Mouse (Mus musculus): Measurements from ENCODE around the gene Abcf1. TPM values are rescaled to one million over a fixed set of nuclear protein-coding genes. Genes with fewer than 3 reads are reported as not detected.

The Abcf1 gene
- polyA plus RNA-seq, 1 experiment from 2014 or later = 117 TPM

- H3K36me3 ChIP-seq (ENCODE audit: control insufficient read depth, insufficient read depth, low read length) = no peaks in the 10 kb centered on the region
- WGBS = 92% methylated on average over 4 of the region's 4 CpGs
- no peaks in the 10 kb centered on the region; the same call in 1 of the 2 replicates for H3K4me1 ChIP-seq (replicated peaks; ENCODE audit: control insufficient read depth, insufficient read depth, low read length)
- DNase-seq (ENCODE audit: low spot score) (no peak), ATAC-seq (ENCODE audit: low FRiP score) (no peak)
- H3K4me3 ChIP-seq (ENCODE audit: low read depth, low read length) = no peak overlapping the region
- no peak overlapping the region for H3K4me2 ChIP-seq (replicated peaks; ENCODE audit: low read depth, low read length)
- H3K9ac ChIP-seq (ENCODE audit: low read depth, low read length) = no peak overlapping the region
- no peak overlapping the region for H3K27ac ChIP-seq (ENCODE audit: low read depth, low read length)
- no peaks in the 10 kb centered on the region for H3K9me3 ChIP-seq (ENCODE audit: control insufficient read depth, low read length)
- H3K27me3 ChIP-seq (ENCODE audit: control insufficient read depth, insufficient read depth, low read length) = no peaks in the 10 kb centered on the region
These were observed 30.8 kb upstream of the Abcf1 start for GRCm38 (mm10) chr17:36000349-36000748.

DNA sequence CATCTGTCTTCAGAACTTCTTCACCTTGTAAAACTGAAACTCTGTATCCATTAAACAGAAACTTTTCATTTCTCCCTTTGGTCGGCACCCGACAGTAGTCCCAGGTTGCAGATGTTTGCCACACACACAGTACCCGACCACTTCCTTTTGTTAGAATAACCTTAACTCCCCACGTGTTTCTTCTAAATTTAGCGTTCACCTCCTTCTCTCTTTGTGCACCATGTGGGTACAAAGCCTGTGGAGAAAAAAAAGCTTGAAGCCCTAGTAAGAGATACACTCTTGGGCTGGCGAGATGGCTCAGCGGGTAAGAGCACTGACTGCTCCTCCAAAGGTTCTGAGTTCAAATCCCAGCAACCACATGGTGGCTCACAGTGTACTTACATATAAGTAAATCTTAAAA lies 29.8 kb upstream of the Abcf1 start:
- H3K27ac ChIP-seq (ENCODE audit: low read depth, low read length) = no peak overlapping the region
- H3K9me3 ChIP-seq (ENCODE audit: control insufficient read depth, low read length) = no peaks in the 10 kb centered on the region
- ATAC-seq (ENCODE audit: low FRiP score) = no peak
- H3K4me2 ChIP-seq (replicated peaks; ENCODE audit: low read depth, low read length) = no peak overlapping the region
- no peaks in the 10 kb centered on the region; the same call in 1 of the 2 replicates for H3K4me1 ChIP-seq (replicated peaks; ENCODE audit: control insufficient read depth, insufficient read depth, low read length)
- DNase-seq (ENCODE audit: low spot score) = no peak
- no peak overlapping the region for H3K4me3 ChIP-seq (ENCODE audit: low read depth, low read length)
- no peak overlapping the region for H3K9ac ChIP-seq (ENCODE audit: low read depth, low read length)
- H3K27me3 ChIP-seq (ENCODE audit: control insufficient read depth, insufficient read depth, low read length) = no peaks in the 10 kb centered on the region
- WGBS = 92% methylated on average over 7 of the region's 7 CpGs
- H3K36me3 ChIP-seq (ENCODE audit: control insufficient read depth, insufficient read depth, low read length) = no peaks in the 10 kb centered on the region

GRCm38 (mm10) chr17:35998545-35999305 lies 29.2 kb upstream of the Abcf1 start:
- no peaks in the 10 kb centered on the region for H3K9me3 ChIP-seq (ENCODE audit: control insufficient read depth, low read length)
- no peak overlapping the region for H3K4me3 ChIP-seq (ENCODE audit: low read depth, low read length)
- DNase-seq (ENCODE audit: low spot score) (no peak), ATAC-seq (ENCODE audit: low FRiP score) (no peak)
- no peak overlapping the region for H3K9ac ChIP-seq (ENCODE audit: low read depth, low read length)
- no peak overlapping the region for H3K4me2 ChIP-seq (replicated peaks; ENCODE audit: low read depth, low read length)
- no peak overlapping the region for H3K27ac ChIP-seq (ENCODE audit: low read depth, low read length)
- no peaks in the 10 kb centered on the region for H3K36me3 ChIP-seq (ENCODE audit: control insufficient read depth, insufficient read depth, low read length)
- H3K27me3 ChIP-seq (ENCODE audit: control insufficient read depth, insufficient read depth, low read length) = no peaks in the 10 kb centered on the region
- 93% methylated on average over 6 of the region's 6 CpGs for WGBS
- H3K4me1 ChIP-seq (replicated peaks; ENCODE audit: control insufficient read depth, insufficient read depth, low read length) = no peaks in the 10 kb centered on the region; the same call in 1 of the 2 replicates

DNA sequence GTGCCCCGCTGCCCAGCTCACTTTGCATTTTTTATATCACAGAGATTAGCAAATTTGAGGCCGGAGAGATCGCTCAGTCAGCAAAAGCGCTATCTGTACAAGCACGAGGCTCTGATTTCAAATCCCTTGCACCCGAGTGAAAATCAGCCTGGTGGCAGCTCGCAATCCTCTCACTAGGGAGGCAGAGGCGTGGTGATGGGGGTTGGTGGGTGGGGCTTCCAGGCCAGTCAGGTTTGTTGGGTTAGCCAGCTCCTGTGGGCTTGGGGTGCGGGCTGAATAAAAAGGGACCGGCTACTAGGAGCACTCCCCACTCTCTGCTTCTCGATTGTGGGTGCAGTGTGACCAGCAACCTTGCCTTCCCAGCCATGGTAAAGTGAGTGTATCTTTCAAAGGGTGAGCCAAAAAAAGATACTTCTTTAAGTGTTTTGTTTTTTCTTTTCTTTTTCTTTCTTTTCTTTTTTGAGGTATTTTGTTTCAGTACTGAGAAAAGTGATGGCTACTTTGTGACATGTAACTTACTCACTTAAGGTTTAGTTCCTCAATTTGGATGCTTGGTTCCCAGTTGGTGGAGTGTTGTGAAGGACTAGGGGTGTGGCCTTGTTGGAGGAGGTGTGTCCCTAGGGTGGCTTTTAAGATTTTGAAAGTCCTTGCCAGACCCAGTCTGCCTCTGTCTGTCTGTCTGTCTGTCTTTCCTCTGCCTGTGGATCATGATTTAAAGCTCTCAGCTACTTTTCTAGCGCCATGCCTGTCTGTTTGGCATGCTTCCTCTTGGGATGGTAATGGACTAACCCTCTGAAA lies 28.4 kb upstream of the Abcf1 start:
- Histone ChIP-seq H3K9ac (ENCODE audit: low read depth, low read length) (no peak overlapping the region), H3K4me3 (ENCODE audit: low read depth, low read length) (no peak overlapping the region), H3K36me3 (ENCODE audit: control insufficient read depth, insufficient read depth, low read length) (no peaks in the 10 kb centered on the region), H3K4me1 (replicated peaks; ENCODE audit: control insufficient read depth, insufficient read depth, low read length) (no peaks in the 10 kb centered on the region; the same call in 1 of the 2 replicates), H3K27me3 (ENCODE audit: control insufficient read depth, insufficient read depth, low read length) (no peaks in the 10 kb centered on the region), H3K4me2 (replicated peaks; ENCODE audit: low read depth, low read length) (no peak overlapping the region), H3K27ac (ENCODE audit: low read depth, low read length) (no peak overlapping the region), H3K9me3 (ENCODE audit: control insufficient read depth, low read length) (no peaks in the 10 kb centered on the region)
- 60% methylated on average over 12 of the region's 12 CpGs for WGBS
- ATAC-seq (ENCODE audit: low FRiP score) (no peak), DNase-seq (ENCODE audit: low spot score) (no peak)

- Histone ChIP-seq H3K27me3 (ENCODE audit: control insufficient read depth, insufficient read depth, low read length) (no peaks in the 10 kb centered on the region), H3K9me3 (ENCODE audit: control insufficient read depth, low read length) (no peaks in the 10 kb centered on the region), H3K36me3 (ENCODE audit: control insufficient read depth, insufficient read depth, low read length) (no peaks in the 10 kb centered on the region), H3K9ac (ENCODE audit: low read depth, low read length) (no peak overlapping the region), H3K4me3 (ENCODE audit: low read depth, low read length) (no peak overlapping the region), H3K27ac (ENCODE audit: low read depth, low read length) (no peak overlapping the region), H3K4me1 (replicated peaks; ENCODE audit: control insufficient read depth, insufficient read depth, low read length) (no peaks in the 10 kb centered on the region; the same call in 1 of the 2 replicates), H3K4me2 (replicated peaks; ENCODE audit: low read depth, low read length) (no peak overlapping the region)
- peak; percentile 69 for ATAC-seq (ENCODE audit: low FRiP score)
- 5% methylated on average over 11 of the region's 11 CpGs for WGBS
- peak; percentile 97 for DNase-seq (ENCODE audit: low spot score)
These were observed 27.4 kb upstream of the Abcf1 start for GRCm38 (mm10) chr17:35996949-35997348.

DNA sequence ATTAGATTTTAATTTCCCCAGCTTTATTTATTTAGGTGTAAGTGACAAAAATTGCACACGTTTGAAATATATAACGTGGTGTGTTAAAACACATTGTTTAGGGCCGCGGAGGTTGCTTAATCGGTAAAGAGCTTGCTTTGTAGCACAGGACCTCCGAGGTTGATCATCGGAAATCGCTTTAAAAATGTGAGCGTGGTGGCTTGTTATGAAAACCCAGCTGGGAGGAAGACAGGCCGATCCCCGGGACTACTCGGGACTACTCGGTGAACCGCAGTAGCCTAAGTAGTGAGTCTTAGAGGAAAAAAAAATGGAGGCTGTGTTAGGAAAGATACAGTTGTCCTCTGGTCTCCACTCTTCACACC lies 25.3 kb upstream of the Abcf1 start:
- Histone ChIP-seq H3K36me3 (ENCODE audit: control insufficient read depth, insufficient read depth, low read length) (no peaks in the 10 kb centered on the region), H3K27me3 (ENCODE audit: control insufficient read depth, insufficient read depth, low read length) (no peaks in the 10 kb centered on the region), H3K4me2 (replicated peaks; ENCODE audit: low read depth, low read length) (peak overlapping the region; percentile 42), H3K9ac (ENCODE audit: low read depth, low read length) (peak overlapping the region; percentile 53), H3K4me1 (replicated peaks; ENCODE audit: control insufficient read depth, insufficient read depth, low read length) (no peaks in the 10 kb centered on the region; the same call in 1 of the 2 replicates), H3K27ac (ENCODE audit: low read depth, low read length) (no peak overlapping the region), H3K9me3 (ENCODE audit: control insufficient read depth, low read length) (no peaks in the 10 kb centered on the region), H3K4me3 (ENCODE audit: low read depth, low read length) (peak overlapping the region; percentile 44)
- WGBS = 1% methylated on average over 14 of the region's 14 CpGs
- ATAC-seq (ENCODE audit: low FRiP score) (no peak), DNase-seq (ENCODE audit: low spot score) (peak; percentile 44)

DNA sequence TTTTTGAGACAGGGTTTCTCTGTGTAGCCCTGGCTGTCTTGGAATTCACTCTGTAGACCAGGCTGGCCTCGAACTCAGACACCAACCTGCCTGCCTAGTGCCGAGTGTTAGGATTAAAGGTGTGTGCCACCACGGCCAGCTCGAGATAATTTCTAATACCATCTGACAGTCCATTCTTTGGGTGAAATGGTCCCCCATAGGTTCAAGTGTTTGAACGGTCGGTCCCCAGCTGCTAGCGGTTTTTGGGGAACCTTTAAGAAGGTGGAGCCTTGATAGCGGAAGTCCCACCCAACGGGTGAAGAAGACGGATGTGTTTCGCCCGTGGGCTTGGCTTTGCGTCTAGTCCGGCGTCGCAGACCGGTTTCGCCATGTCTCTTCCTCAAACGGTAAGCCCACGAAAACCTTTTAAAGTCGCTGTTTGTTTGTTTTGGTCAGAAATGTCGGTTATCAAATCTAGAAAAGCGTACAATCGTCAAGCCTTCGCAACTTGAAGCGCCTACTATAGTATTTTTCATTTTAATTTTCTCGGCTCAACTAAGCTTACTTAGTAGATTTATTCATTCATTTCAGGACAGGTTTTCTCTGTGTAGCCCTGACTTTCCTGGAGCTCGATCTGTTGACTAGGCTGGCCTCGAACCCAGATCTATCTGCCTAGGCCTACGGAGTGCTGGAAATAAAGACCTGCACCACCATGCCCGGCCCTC lies 24.8 kb upstream of the Abcf1 start:
- Histone ChIP-seq H3K27ac (ENCODE audit: low read depth, low read length) (no peak overlapping the region), H3K4me1 (replicated peaks; ENCODE audit: control insufficient read depth, insufficient read depth, low read length) (no peaks in the 10 kb centered on the region; the same call in 1 of the 2 replicates), H3K4me3 (ENCODE audit: low read depth, low read length) (peak overlapping the region; percentile 44), H3K27me3 (ENCODE audit: control insufficient read depth, insufficient read depth, low read length) (no peaks in the 10 kb centered on the region), H3K36me3 (ENCODE audit: control insufficient read depth, insufficient read depth, low read length) (no peaks in the 10 kb centered on the region), H3K9ac (ENCODE audit: low read depth, low read length) (peak overlapping the region; percentile 53), H3K4me2 (replicated peaks; ENCODE audit: low read depth, low read length) (peak overlapping the region; percentile 42), H3K9me3 (ENCODE audit: control insufficient read depth, low read length) (no peaks in the 10 kb centered on the region)
- WGBS = 4% methylated on average over 31 of the region's 31 CpGs
- DNase-seq (ENCODE audit: low spot score) (peak; percentile 82), ATAC-seq (ENCODE audit: low FRiP score) (peak; percentile 63)

DNA sequence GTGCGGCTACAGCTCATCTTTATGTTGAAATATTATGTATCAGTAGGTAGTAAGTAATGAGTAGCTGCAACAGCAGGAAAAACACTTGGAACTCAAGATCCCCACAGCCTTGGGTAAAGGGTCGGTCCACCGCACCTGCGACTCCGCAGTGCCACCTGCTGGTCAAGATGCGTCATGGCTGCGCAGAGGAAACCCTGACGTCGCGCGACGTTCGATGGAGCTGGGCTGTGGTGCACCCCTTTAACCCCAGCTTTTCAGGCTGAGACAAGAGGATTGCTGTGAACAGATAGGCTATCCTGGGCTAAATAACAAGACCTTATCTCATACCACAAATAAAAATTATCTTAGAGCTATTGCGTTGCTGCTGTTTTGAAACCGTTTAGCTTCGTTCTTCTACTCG lies 24.1 kb upstream of the Abcf1 start:
- ATAC-seq (ENCODE audit: low FRiP score) (peak; percentile 76), DNase-seq (ENCODE audit: low spot score) (peak; percentile 93)
- no peaks in the 10 kb centered on the region for H3K36me3 ChIP-seq (ENCODE audit: control insufficient read depth, insufficient read depth, low read length)
- H3K27me3 ChIP-seq (ENCODE audit: control insufficient read depth, insufficient read depth, low read length) = no peaks in the 10 kb centered on the region
- no peak overlapping the region for H3K9ac ChIP-seq (ENCODE audit: low read depth, low read length)
- WGBS = 8% methylated on average over 17 of the region's 17 CpGs
- H3K4me2 ChIP-seq (replicated peaks; ENCODE audit: low read depth, low read length) = no peak overlapping the region
- H3K4me3 ChIP-seq (ENCODE audit: low read depth, low read length) = peak overlapping the region; percentile 44; the same call in 1 of the 2 replicates
- no peaks in the 10 kb centered on the region; the same call in 1 of the 2 replicates for H3K4me1 ChIP-seq (replicated peaks; ENCODE audit: control insufficient read depth, insufficient read depth, low read length)
- H3K9me3 ChIP-seq (ENCODE audit: control insufficient read depth, low read length) = no peaks in the 10 kb centered on the region
- H3K27ac ChIP-seq (ENCODE audit: low read depth, low read length) = no peak overlapping the region

Data from hindbrain, embryonic 11.5 days (tissue).